Mouse (Mus musculus) CH12.LX (cell line): ENCODE results near the gene Sdccag8.

ENCODE experiments used
- CTCF ChIP-seq, 2 experiments: IDR thresholded peaks in 1 of 2; conservative IDR thresholded peaks in 1 of 2; 2 replicates each; pipeline ENCODE4 v1.5.1; 2011 to 2012; ENCODE audit warnings: low read depth in 2 of 2, low read length in 2 of 2, improper control_type of control experiment in 1 of 2, inconsistent platforms in 1 of 2, mild to moderate bottlenecking in 1 of 2, moderate library complexity in 1 of 2
- E2F4 ChIP-seq: IDR thresholded peaks from 2 replicates; pipeline ENCODE4 v1.6.1; 2011; ENCODE audit warnings: low read depth, low read length, improper control_type of control experiment; ENCODE audit not compliant: insufficient replicate concordance
- ELF1 ChIP-seq: IDR thresholded peaks from 2 replicates; pipeline ENCODE4 v1.6.1; 2014; ENCODE audit warnings: low read depth, mild to moderate bottlenecking, inconsistent platforms, low read length, improper control_type of control experiment
- ETS1 ChIP-seq: conservative IDR thresholded peaks from 2 replicates; pipeline ENCODE4 v1.6.1; 2012; ENCODE audit warnings: low read depth, mild to moderate bottlenecking, inconsistent platforms, low read length, improper control_type of control experiment, moderate library complexity
- MAFK ChIP-seq: IDR thresholded peaks from 2 replicates; pipeline ENCODE4 v1.6.1; 2011; ENCODE audit warnings: low read length, improper control_type of control experiment; ENCODE audit not compliant: insufficient replicate concordance
- MAX ChIP-seq: IDR thresholded peaks from 2 replicates; pipeline ENCODE4 v1.6.1; 2011; ENCODE audit warnings: low read length, improper control_type of control experiment
- POLR2A ChIP-seq: IDR thresholded peaks from 2 replicates; pipeline ENCODE4 v1.6.1; 2011; ENCODE audit warnings: low read depth, mild to moderate bottlenecking, improper control_type of control experiment, low read length
- POLR2AphosphoS2 ChIP-seq: IDR thresholded peaks from 2 replicates; pipeline ENCODE4 v1.6.1; 2011; ENCODE audit warnings: low read depth, low read length, improper control_type of control experiment
- RCOR1 ChIP-seq: conservative IDR thresholded peaks from 2 replicates; pipeline ENCODE4 v1.6.1; 2012; ENCODE audit warnings: low read depth, mild to moderate bottlenecking, inconsistent platforms, low read length, improper control_type of control experiment
- SMC3 ChIP-seq: IDR thresholded peaks from 2 replicates; pipeline ENCODE4 v1.6.1; 2011; ENCODE audit warnings: low read depth, low read length, improper control_type of control experiment
- TCF12 ChIP-seq: IDR thresholded peaks from 2 replicates; pipeline ENCODE4 v1.6.1; 2014; ENCODE audit warnings: low read depth, mild to moderate bottlenecking, inconsistent platforms, low read length, improper control_type of control experiment
- USF2 ChIP-seq: conservative IDR thresholded peaks from 2 replicates; pipeline ENCODE4 v1.6.1; 2011; ENCODE audit warnings: low read depth, low read length, improper control_type of control experiment
- ZMIZ1 ChIP-seq: IDR thresholded peaks from 2 replicates; pipeline ENCODE4 v1.6.1; 2012; ENCODE audit warnings: low read depth, mild to moderate bottlenecking, inconsistent platforms, low read length, improper control_type of control experiment

GRCm38 (mm10) chr1:176973356-176974088 lies 159.1 kb downstream of the Sdccag8 start:
- TF ChIP-seq ZMIZ1 (no peak), E2F4 (no peak), ELF1 (no peak), CTCF (conservative IDR thresholded peaks at IDR 0.05 in 1 of 2, IDR thresholded peaks at IDR 0.05 in 1 of 2; ENCODE audit: low read depth in 2 of 2, low read length in 2 of 2) (no peak), MAFK (no peak), RCOR1 (no peak), SMC3 (no peak), POLR2A (no peak), ETS1 (no peak), TCF12 (no peak), POLR2AphosphoS2 (no peak), USF2 (no peak), MAX (no peak)
